Mouse (Mus musculus) small intestine, adult 2 months (tissue): ENCODE results near the gene Copb1.
"Not testable (repeated sequence)": the region's sequence is repeated elsewhere in the genome, so short reads cannot be mapped to it uniquely, and the experiment has no call there.

ENCODE experiments used
- CTCF ChIP-seq: fragments of 200-500 bp; IDR thresholded peaks from 2 replicates; pipeline ENCODE4 v1.5.1; 2012; ENCODE audit warnings: low read depth, mild to moderate bottlenecking, control low read depth, inconsistent platforms, low read length, moderate library complexity, mixed read lengths; ENCODE audit not compliant: insufficient replicate concordance, insufficient read length; ENCODE audit errors: extremely low read depth
- POLR2A ChIP-seq: fragments of 200-500 bp; IDR thresholded peaks from 2 replicates; pipeline ENCODE4 v1.6.1; 2012; ENCODE audit warnings: low read depth, mild to moderate bottlenecking, control low read depth, inconsistent platforms, low read length, moderate library complexity

GRCm38 (mm10) chr7:114196588-114196987 lies 57.9 kb downstream of the Copb1 start:
- TF ChIP-seq CTCF, POLR2A: not testable (repeated sequence)
